Mouse (Mus musculus) cerebellum, adult 2 months (tissue): ENCODE data around the gene Sytl1. TPM values are rescaled to one million over a fixed set of nuclear protein-coding genes. Genes with fewer than 3 reads are reported as not detected.
A peak's percentile ranks its signal among the peaks of the same experiment; 100 is the strongest.

Experiments
- DNase-seq, 2 experiments: peaks; one replicate each; pipeline ENCODE4 v3.0.0; 2021
- H3K27ac ChIP-seq: fragments of 200-500 bp; 2 replicates; pipeline ENCODE4 v1.5.1; 2012; ENCODE audit warnings: low read length, control low read depth, inconsistent platforms; ENCODE audit not compliant: insufficient read depth
- H3K27me3 ChIP-seq: fragments of 200-500 bp; 2 replicates; pipeline ENCODE4 v1.6.1; 2012; ENCODE audit warnings: inconsistent platforms, mild to moderate bottlenecking, low read length, moderate library complexity; ENCODE audit not compliant: control insufficient read depth, insufficient read depth
- H3K4me1 ChIP-seq: fragments of 200-500 bp; 2 replicates; pipeline ENCODE4 v1.6.1; 2011; ENCODE audit warnings: low read length; ENCODE audit not compliant: control insufficient read depth, insufficient read depth
- H3K4me3 ChIP-seq: fragments of 200-500 bp; replicated peaks from 2 replicates; pipeline ENCODE3; 2011; ENCODE audit warnings: mild to moderate bottlenecking, low read depth, low read length, control low read depth; ENCODE audit not compliant: insufficient read depth
- CTCF ChIP-seq: fragments of 200-500 bp; IDR thresholded peaks from 2 replicates; pipeline ENCODE4 v1.5.1; 2011; ENCODE audit warnings: low read depth, mild to moderate bottlenecking, control low read depth, low read length, moderate library complexity, borderline replicate concordance; ENCODE audit not compliant: insufficient read depth
- POLR2A ChIP-seq: fragments of 200-500 bp; IDR thresholded peaks from 2 replicates; pipeline ENCODE4 v1.6.1; 2011; ENCODE audit warnings: low read length, control low read depth, borderline replicate concordance; ENCODE audit not compliant: insufficient read depth
- WGBS: fragments of 180-500 bp; shearing (Covaris S2); methylation state at CpG from one replicate; pipeline ENCODE4 v1.1.7; 2018; 5-methylcytosine and 5-hydroxymethylcytosine counted together
- polyA plus RNA-seq: library from polyadenylated mRNA; depleted of rRNA; stranded (reverse); fragments of >200 nt; gene quantifications from 2 replicates; pipeline ENCODE4 v1.2.3, GENCODE M21; 2012; rRNA removed

Gene Sytl1
- polyA plus RNA-seq, 1 experiment: 0.59 TPM

DNA sequence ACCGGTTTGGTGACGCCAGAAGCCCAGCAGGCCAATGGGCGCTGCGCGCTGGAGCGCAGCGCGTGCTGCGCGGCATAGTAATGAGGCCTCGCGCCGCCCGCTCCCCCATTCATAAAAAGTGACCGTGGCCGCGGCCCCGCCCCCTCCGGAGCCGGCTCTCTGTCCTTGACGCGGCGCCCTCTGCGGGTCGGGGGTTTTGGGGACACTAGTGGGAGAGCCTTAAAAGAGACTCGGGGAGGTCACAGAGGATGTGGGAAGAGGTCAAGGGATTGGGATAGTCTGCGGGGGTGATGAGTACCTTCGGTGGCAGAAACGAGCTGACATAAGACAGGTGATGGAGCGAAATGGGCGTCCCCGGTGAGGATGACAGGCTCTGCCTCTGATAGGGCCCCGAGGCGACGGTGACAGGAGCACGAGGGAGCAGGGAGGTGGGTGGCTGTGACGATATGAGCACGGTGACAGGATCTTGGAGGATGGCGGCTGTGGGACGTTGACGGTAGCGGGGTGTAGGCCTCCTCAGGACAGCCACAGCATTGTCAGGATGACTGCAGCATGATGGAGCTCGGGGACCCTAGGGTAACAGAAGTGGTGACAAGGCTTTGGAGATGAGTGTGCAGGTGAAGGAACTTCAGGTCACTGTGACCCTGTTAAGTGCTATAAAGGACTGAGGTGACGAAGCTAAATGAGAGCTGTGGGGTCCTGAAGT lies 50.2 kb downstream of the Sytl1 start:
- H3K27me3 ChIP-seq: no peaks in the 10 kb centered on the region
- H3K4me3 ChIP-seq: peak overlapping the region; percentile 73
- peak; percentile 86 to 87 for DNase-seq
- WGBS: 2% methylated on average over 44 of the region's 44 CpGs
- no peak for TF ChIP-seq POLR2A
- peak; percentile 13; the same call in 1 of the 2 replicates for TF ChIP-seq CTCF
- 0 out of 2 replicates have a peak overlapping the region, but pooled peaks have one; percentile 3 for H3K27ac ChIP-seq
- H3K4me1 ChIP-seq: peaks cover 23% of the 10 kb centered on the region

DNA sequence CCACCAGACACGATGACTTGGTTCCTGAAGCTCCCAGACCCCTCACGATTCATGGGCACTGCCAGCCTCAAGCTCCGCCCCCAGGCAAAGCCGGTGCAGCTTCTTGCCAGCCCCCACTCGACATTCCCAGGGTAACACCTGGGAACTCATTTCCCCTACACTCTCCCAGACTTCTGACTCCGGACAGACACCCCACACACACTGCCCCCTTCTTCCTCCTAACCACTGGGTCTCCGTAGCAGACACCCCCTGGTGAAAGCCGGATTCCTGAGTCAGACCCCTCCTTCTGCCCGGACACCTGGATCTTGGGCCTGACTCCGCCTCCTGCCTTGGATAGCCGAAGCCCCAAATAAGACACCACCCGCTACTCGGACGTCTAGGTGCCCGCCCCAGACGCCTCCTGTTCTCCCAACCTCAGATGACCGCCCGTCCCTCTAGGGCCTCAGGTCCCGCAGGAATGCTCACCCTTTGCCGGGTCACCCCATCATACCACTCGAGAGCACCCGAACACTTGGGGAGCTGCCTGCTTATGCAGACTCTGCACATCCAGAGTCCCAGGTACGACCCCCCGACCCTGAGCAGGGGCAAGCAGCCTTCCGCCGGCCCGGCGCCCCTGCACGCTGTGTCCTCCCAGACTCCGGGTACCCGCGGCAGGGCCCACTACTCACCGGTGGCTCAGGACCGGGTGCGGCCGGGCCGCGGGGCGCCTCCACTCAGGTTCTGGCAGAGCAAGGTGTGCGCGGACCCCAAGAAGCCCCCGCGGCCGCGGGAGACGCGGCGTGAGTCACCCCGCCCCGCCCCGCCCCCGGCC lies 51.0 kb downstream of the Sytl1 start, which contains the start of the genes Cd164l2 and Gpr3:
Cd164l2 (plus strand) TSS at position 381 of the 811 bp plus-strand sequence.
Gpr3 (minus strand) TSS at position 786 of the 811 bp plus-strand sequence.
- Histone ChIP-seq H3K27me3 (no peaks in the 10 kb centered on the region), H3K4me1 (peaks cover 23% of the 10 kb centered on the region), H3K4me3 (peak within 1 kb of the TSS; percentile 73), H3K27ac (0 out of 2 replicates have a peak within 1 kb of the TSS, but pooled peaks have one; percentile 3)
- WGBS: 6% methylated on average over 50 of the region's 52 CpGs
- DNase-seq: peak; percentile 49 to 50
- TF ChIP-seq POLR2A (no peak), CTCF (no peak)

- no peak overlapping the region for H3K4me3 ChIP-seq
- peak in 1 of 2 experiments; percentile 27 for DNase-seq
- no peak for TF ChIP-seq CTCF
- H3K4me1 ChIP-seq: peaks cover 23% of the 10 kb centered on the region
- no peak overlapping the region for H3K27ac ChIP-seq
- no peaks in the 10 kb centered on the region for H3K27me3 ChIP-seq
- 73% methylated on average over 19 of the region's 19 CpGs for WGBS
Measured at GRCm38 (mm10) chr4:133210788-133211390, 52.0 kb downstream of the Sytl1 start.

DNA sequence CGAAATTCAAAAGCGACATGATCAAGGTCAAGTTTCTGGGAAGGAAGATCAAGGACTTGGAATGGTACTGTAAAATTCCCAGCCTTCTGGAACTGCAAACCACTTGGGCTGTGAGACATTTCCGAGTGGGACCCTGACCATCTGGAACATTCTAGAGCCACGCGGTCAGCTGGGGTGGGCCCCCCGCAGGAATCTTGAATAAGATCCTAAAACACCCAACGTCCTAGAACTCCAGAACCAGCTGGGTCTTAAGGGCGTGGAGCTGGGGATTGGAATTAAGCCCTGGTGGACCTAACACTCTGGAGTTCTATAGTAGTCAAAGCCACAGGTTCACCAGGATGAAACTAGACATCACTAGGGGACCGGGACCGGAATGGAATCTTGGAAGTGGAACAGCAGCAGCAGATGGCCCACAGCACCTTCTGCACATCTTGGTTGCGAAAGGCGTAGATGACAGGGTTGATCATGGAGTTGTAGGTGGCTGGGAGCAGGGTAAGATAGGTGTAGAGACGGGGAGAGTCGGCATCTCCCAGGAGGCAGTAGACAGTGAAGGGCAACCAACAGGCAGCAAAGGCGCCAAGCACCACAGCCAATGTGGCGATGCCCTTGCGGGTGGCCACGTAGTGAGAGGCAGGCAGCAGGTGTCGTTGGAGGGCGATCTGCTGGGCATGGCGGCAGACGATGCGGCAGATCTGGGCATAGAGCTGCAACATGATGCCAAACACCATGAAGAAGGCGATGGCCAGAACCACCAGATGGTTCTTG lies 52.7 kb downstream of the Sytl1 start:
- DNase-seq: peak; percentile 42 to 43
- no peak overlapping the region for H3K27ac ChIP-seq
- 42% methylated on average over 24 of the region's 24 CpGs for WGBS

DNA sequence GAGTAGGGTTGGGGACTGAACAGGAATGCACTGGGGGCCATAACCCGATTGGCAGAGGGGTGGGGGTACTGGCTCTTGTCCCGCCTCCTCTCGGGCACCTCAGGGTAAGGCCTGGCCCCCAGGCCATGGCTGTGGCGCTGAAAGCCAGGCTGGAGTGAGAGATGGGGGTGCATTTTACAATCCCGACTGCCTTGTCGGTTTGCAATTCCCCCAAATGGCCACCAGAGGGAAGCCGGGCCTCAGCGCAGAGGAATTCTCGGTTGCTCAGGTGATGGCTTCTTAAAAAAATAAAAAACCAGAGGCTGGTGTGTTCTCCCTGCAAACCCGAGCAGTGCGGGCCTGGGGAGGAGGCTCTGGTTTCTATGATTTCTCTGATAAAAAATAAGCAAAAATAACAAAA lies 53.5 kb downstream of the Sytl1 start:
- peak; percentile 80 for TF ChIP-seq CTCF
- TF ChIP-seq POLR2A: no peak
- Histone ChIP-seq H3K4me1 (peaks cover 23% of the 10 kb centered on the region), H3K27ac (no peak overlapping the region), H3K4me3 (no peak overlapping the region), H3K27me3 (no peaks in the 10 kb centered on the region)
- DNase-seq: peak; percentile 72 to 75
- WGBS: 4% methylated on average over 11 of the region's 11 CpGs

More for the DNA sequence above, 52.7 kb downstream of the Sytl1 start:
- Histone ChIP-seq H3K27me3 (no peaks in the 10 kb centered on the region), H3K4me1 (peaks cover 23% of the 10 kb centered on the region), H3K4me3 (no peak overlapping the region)
- TF ChIP-seq POLR2A: no peak
- no peak for TF ChIP-seq CTCF

DNA sequence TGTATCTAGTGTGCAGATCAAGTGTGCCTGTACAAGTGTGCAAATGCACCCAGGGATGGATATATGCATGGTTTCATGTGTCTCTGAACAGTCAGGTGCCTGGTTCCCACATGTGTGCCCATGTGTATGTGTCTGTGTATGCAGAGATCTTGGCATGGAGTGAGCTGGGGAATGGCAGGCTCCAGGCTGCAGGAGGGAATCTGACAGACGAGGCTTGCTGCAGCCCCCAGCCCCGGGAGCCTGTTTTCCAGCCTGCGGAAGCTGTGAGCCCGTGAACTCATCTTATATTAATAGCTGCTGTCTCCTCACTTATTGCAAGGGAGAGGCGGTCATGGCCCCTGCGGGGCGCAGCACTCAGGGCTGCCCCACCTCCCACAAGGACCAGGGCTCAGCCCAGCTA lies 58.5 kb downstream of the Sytl1 start:
- WGBS: 61% methylated on average over 7 of the region's 7 CpGs
- Histone ChIP-seq H3K4me1 (peaks cover 18% of the 10 kb centered on the region), H3K27ac (no peak overlapping the region), H3K4me3 (no peak overlapping the region), H3K27me3 (no peaks in the 10 kb centered on the region)
- TF ChIP-seq CTCF (no peak), POLR2A (no peak)
- DNase-seq: no peak

- peaks cover 22% of the 10 kb centered on the region for H3K4me1 ChIP-seq
- no peak overlapping the region for H3K4me3 ChIP-seq
- H3K27me3 ChIP-seq: no peaks in the 10 kb centered on the region
- 71% methylated on average over 3 of the region's 3 CpGs for WGBS
- no peak for DNase-seq
- no peak overlapping the region for H3K27ac ChIP-seq
- no peak for TF ChIP-seq POLR2A
- TF ChIP-seq CTCF: no peak
Measured at GRCm38 (mm10) chr4:133203591-133203990, 59.3 kb downstream of the Sytl1 start.

Other genes starting within 250 kb of the Sytl1 start
- 15.0 and 16.3 TPM in 2 replicates for gene Wasf2, start 132.6 kb downstream of the Sytl1 start, polyA plus RNA-seq
- gene Cd164l2, start 51.0 kb downstream of the Sytl1 start, polyA plus RNA-seq: 7.4 and 10.9 TPM in 2 replicates
- gene Gpr3, start 50.6 kb downstream of the Sytl1 start, polyA plus RNA-seq: 10.1 and 10.9 TPM in 2 replicates
- 4.0 and 4.7 TPM in 2 replicates for gene Map3k6, start 22.3 kb downstream of the Sytl1 start, polyA plus RNA-seq
- 152 and 153 TPM in 2 replicates for gene Tmem222, start 14.7 kb upstream of the Sytl1 start, polyA plus RNA-seq
- gene Wdtc1, start 90.4 kb upstream of the Sytl1 start, polyA plus RNA-seq: 46.3 and 46.6 TPM in 2 replicates
- 47.6 and 49.5 TPM in 2 replicates for gene Slc9a1, start 106.6 kb upstream of the Sytl1 start, polyA plus RNA-seq
- 0.21 and 0.26 TPM in 2 replicates for gene Tent5b, start 217.0 kb upstream of the Sytl1 start, polyA plus RNA-seq
- 153 and 162 TPM in 2 replicates for gene Trnp1, start 235.4 kb upstream of the Sytl1 start, polyA plus RNA-seq